Mouse (Mus musculus) left cerebral cortex, adult 9 months (tissue): ENCODE measurements at regions not wholly inside any gene's neighbourhood (a gene's known extent, or its start where the extent isn't known, plus 50 kb on each side); places are given as distances from the start of the nearest gene placed in this dataset.
"Not testable (repeated sequence)": the region's sequence is repeated elsewhere in the genome, so short reads cannot be mapped to it uniquely, and the experiment has no call there.

Source experiments
- DNase-seq, 2 experiments: peaks; one replicate each; pipeline ENCODE4 v3.0.0; 2022; ENCODE audit warnings: low spot score in 2 of 2

- DNase-seq, result no peak
Observed at GRCm38 (mm10) chr17:49278973-49279727, 149.0 kb upstream of the Mocs1 start.

GRCm38 (mm10) chr17:49281344-49281743 lies 146.8 kb upstream of the Mocs1 start:
- no peak for DNase-seq

- no peak for DNase-seq
Observed at GRCm38 (mm10) chr17:49282498-49282897, 145.7 kb upstream of the Mocs1 start.

- DNase-seq, result no peak
Observed at GRCm38 (mm10) chr17:49283491-49283890, 144.7 kb upstream of the Mocs1 start.

- DNase-seq, result no peak
Observed at GRCm38 (mm10) chr17:49291636-49292035, 136.5 kb upstream of the Mocs1 start.

- DNase-seq, result no peak
Observed at GRCm38 (mm10) chr17:49304461-49304860, 123.7 kb upstream of the Mocs1 start.

- DNase-seq, result no peak
Observed at GRCm38 (mm10) chr17:49305116-49305515, 123.0 kb upstream of the Mocs1 start.

GRCm38 (mm10) chr17:49309079-49309478 lies 119.1 kb upstream of the Mocs1 start:
- peak; percentile 76 to 87 for DNase-seq

GRCm38 (mm10) chr17:49314196-49314595 lies 114.0 kb upstream of the Mocs1 start:
- DNase-seq, result no peak

GRCm38 (mm10) chr17:49327524-49327923 lies 100.6 kb upstream of the Mocs1 start:
- no peak for DNase-seq

- no peak for DNase-seq
Observed at GRCm38 (mm10) chr17:49335318-49335717, 92.8 kb upstream of the Mocs1 start.

- no peak for DNase-seq
Observed at GRCm38 (mm10) chr17:49337881-49338280, 90.3 kb upstream of the Mocs1 start.

- no peak for DNase-seq
Observed at GRCm38 (mm10) chr17:49342636-49343035, 85.5 kb upstream of the Mocs1 start.

GRCm38 (mm10) chr17:49346701-49347100 lies 81.5 kb upstream of the Mocs1 start:
- DNase-seq, result peak in 1 of 2 experiments; percentile 57

GRCm38 (mm10) chr17:49349328-49349727 lies 78.8 kb upstream of the Mocs1 start:
- no peak for DNase-seq

GRCm38 (mm10) chr17:49359212-49359611 lies 69.0 kb upstream of the Mocs1 start:
- DNase-seq, result no peak

- DNase-seq, result not testable (repeated sequence)
Observed at GRCm38 (mm10) chr17:49360251-49360650, 67.9 kb upstream of the Mocs1 start.

- DNase-seq, result no peak
Observed at GRCm38 (mm10) chr17:49367791-49368190, 60.4 kb upstream of the Mocs1 start.

- no peak for DNase-seq
Observed at GRCm38 (mm10) chr17:49368476-49369269, 59.5 kb upstream of the Mocs1 start.

GRCm38 (mm10) chr17:49377626-49378025 lies 50.5 kb upstream of the Mocs1 start:
- no peak for DNase-seq
